In the genomic region with DNA sequence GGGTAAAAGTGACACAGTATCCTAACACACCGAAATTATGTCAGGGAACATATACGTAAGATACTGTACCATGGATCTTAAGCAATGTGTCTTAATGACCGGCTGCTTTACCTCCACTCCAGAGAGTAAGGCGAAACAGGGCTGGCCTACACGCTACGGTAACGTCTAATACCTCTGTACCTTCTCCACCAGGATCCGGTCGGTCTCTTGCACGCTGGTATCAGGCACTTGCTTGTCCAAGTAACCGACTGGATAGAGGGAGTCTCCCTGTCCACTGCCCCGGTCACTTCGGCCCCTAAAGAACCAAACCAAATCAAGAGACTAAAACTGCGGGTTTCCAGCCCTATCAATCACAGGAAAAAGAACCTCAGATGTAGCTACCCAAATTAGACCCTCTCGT, we compare ENCODE assay signal across 7 mouse cellular contexts. TPM values are rescaled to one million over a fixed set of nuclear protein-coding genes. Genes with fewer than 3 reads are reported as not detected.
DNase-seq lines count a peak whose midpoint lies in the region; ATAC-seq and TF ChIP-seq lines count a peak whose summit lies in the region.

No protein-coding gene starts in this region.

- peaks cover 8% of the 10 kb centered on the region; the same call in 1 of the 2 replicates for H3K4me1 ChIP-seq in lung, postnatal 0 days (ENCODE audit: insufficient read depth, low read depth, low read length)
- H3K4me1 ChIP-seq in heart, embryonic 14.5 days (ENCODE audit: control insufficient read depth in 2 of 2, insufficient read depth in 2 of 2, low read length in 2 of 2) = peaks cover 0 to 8% of the 10 kb centered on the region in 2 experiments; a peak in 2 of 4 replicates
- peaks cover 23% of the 10 kb centered on the region for H3K4me1 ChIP-seq in liver, embryonic 12.5 days
- H3K4me1 ChIP-seq in stomach, embryonic 15.5 days = no peaks in the 10 kb centered on the region; the same call in 1 of the 2 replicates

- no peak for DNase-seq in lung, postnatal 0 days (ENCODE audit: low spot score)
- no peak for DNase-seq in lung, postnatal 25 days (ENCODE audit: low spot score)
- peak; percentile 19 for DNase-seq in cerebellum, adult 9-11 months
- no peak for DNase-seq in adrenal gland, adult 2 months

- no peaks in the 10 kb centered on the region for H3K9me3 ChIP-seq in lung, postnatal 0 days (ENCODE audit: low read length)
- H3K9me3 ChIP-seq in heart, embryonic 14.5 days (ENCODE audit: control insufficient read depth, low read length) = no peaks in the 10 kb centered on the region
- no peaks in the 10 kb centered on the region for H3K9me3 ChIP-seq in liver, embryonic 12.5 days (replicated peaks)
- H3K9me3 ChIP-seq in stomach, embryonic 15.5 days = no peaks in the 10 kb centered on the region

- peak overlapping the region; percentile 57 for H3K27ac ChIP-seq in lung, postnatal 0 days (ENCODE audit: low read length)
- peak overlapping the region in 1 of 2 experiments; percentile 82; a peak in 1 of 4 replicates for H3K27ac ChIP-seq in heart, embryonic 14.5 days (replicated peaks in 1 of 2; ENCODE audit: control insufficient read depth in 1 of 2, insufficient read depth in 1 of 2, low read depth in 2 of 2, low read length in 2 of 2)
- H3K27ac ChIP-seq in liver, embryonic 12.5 days = peak overlapping the region; percentile 88; the same call in 1 of the 2 replicates
- no peak overlapping the region for H3K27ac ChIP-seq in stomach, embryonic 15.5 days

- TF ChIP-seq EP300 in lung, postnatal 0 days (IDR thresholded peaks at IDR 0.05) = no peak

- no peaks in the 10 kb centered on the region for H3K27me3 ChIP-seq in lung, postnatal 0 days (replicated peaks; ENCODE audit: insufficient read depth, low read length)
- H3K27me3 ChIP-seq in heart, embryonic 14.5 days (ENCODE audit: control insufficient read depth, insufficient read depth, low read length) = no peaks in the 10 kb centered on the region
- no peaks in the 10 kb centered on the region for H3K27me3 ChIP-seq in liver, embryonic 12.5 days (replicated peaks)
- no peaks in the 10 kb centered on the region for H3K27me3 ChIP-seq in stomach, embryonic 15.5 days (replicated peaks)

- ATAC-seq in lung, postnatal 0 days = peak; percentile 15; the same call in 1 of the 2 replicates
- 0 out of 2 replicates have a peak, but pooled peaks have one; percentile 35 for ATAC-seq in heart, embryonic 14.5 days (ENCODE audit: insufficient number of reproducible peaks, insufficient read depth, low FRiP score, low read depth)
- peak; percentile 63 for ATAC-seq in liver, embryonic 12.5 days
- ATAC-seq in stomach, embryonic 15.5 days (ENCODE audit: insufficient read depth, low FRiP score, low read depth) = peak; percentile 19; the same call in 1 of the 2 replicates

- H3K4me2 ChIP-seq in lung, postnatal 0 days (replicated peaks; ENCODE audit: low read depth, low read length) = peak overlapping the region; percentile 85
- H3K4me2 ChIP-seq in heart, embryonic 14.5 days (ENCODE audit: low read length) = peak overlapping the region; percentile 87
- H3K4me2 ChIP-seq in liver, embryonic 12.5 days = peak overlapping the region; percentile 88
- peak overlapping the region; percentile 71 for H3K4me2 ChIP-seq in stomach, embryonic 15.5 days

- peak overlapping the region; percentile 60 for H3K4me3 ChIP-seq in lung, postnatal 0 days (ENCODE audit: low read depth, low read length)
- peak overlapping the region; percentile 78 to 89 for H3K4me3 ChIP-seq in heart, embryonic 14.5 days (ENCODE audit: control insufficient read depth in 1 of 2, insufficient read depth in 1 of 2, low read depth in 1 of 2, low read length in 2 of 2)
- peak overlapping the region; percentile 94 for H3K4me3 ChIP-seq in liver, embryonic 12.5 days
- H3K4me3 ChIP-seq in stomach, embryonic 15.5 days (replicated peaks) = peak overlapping the region; percentile 99

- WGBS in lung, postnatal 0 days = 14% methylated on average over 15 of the region's 15 CpGs
- 17% methylated on average over 15 of the region's 15 CpGs for WGBS in heart, embryonic 14.5 days
- WGBS in liver, embryonic 12.5 days (ENCODE audit: insufficient replicate concordance) = 15% methylated on average over 15 of the region's 15 CpGs
- WGBS in stomach, embryonic 15.5 days = 16% methylated on average over 15 of the region's 15 CpGs

- peaks cover 12% of the 10 kb centered on the region for H3K36me3 ChIP-seq in lung, postnatal 0 days (ENCODE audit: insufficient read depth, low read length)
- peaks cover 31% of the 10 kb centered on the region for H3K36me3 ChIP-seq in heart, embryonic 14.5 days (ENCODE audit: control insufficient read depth, insufficient read depth, low read length)
- peaks cover 29% of the 10 kb centered on the region for H3K36me3 ChIP-seq in liver, embryonic 12.5 days
- peaks cover 9% of the 10 kb centered on the region for H3K36me3 ChIP-seq in stomach, embryonic 15.5 days

- H3K9ac ChIP-seq in lung, postnatal 0 days (replicated peaks; ENCODE audit: low read depth) = peak overlapping the region; percentile 70
- peak overlapping the region; percentile 91 for H3K9ac ChIP-seq in heart, embryonic 14.5 days (ENCODE audit: low read length)
- H3K9ac ChIP-seq in liver, embryonic 12.5 days = peak overlapping the region; percentile 85
- H3K9ac ChIP-seq in stomach, embryonic 15.5 days = peak overlapping the region; percentile 85

- no peak for TF ChIP-seq CTCF in lung, postnatal 0 days (IDR thresholded peaks at IDR 0.05)

RNA-seq across cellular contexts. Expression of gene Emc4, which starts 0.6 kb away (rescaled TPM):
- polyA plus RNA-seq in lung, postnatal 0 days (2015; fragmentation: Nextera tagmentation; extraction: Ambion mirVana) = 120 and 138 TPM in 2 replicates
- 99.2 and 107 TPM in 2 replicates for polyA plus RNA-seq in heart, embryonic 14.5 days (2014; fragmentation: Nextera tagmentation; extraction: Ambion mirVana)
- 50.6 and 53.4 TPM in 2 replicates for polyA plus RNA-seq in liver, embryonic 12.5 days (2016; fragmentation: Nextera tagmentation; extraction: Ambion mirVana)
- polyA plus RNA-seq in stomach, embryonic 15.5 days (2015; fragmentation: Nextera tagmentation; extraction: Ambion mirVana) = 101 and 107 TPM in 2 replicates
- 10 to 100 TPM; 86.4 to 98.8 TPM for total RNA-seq in adrenal gland, adult 2 months (2021)
- polyA plus RNA-seq in adrenal gland, adult 2 months (2012; rRNA removed) = 71.4 and 74.1 TPM in 2 replicates

RNA-seq across cellular contexts. Expression of gene Katnbl1, which starts 11.8 kb away (rescaled TPM):
- polyA plus RNA-seq in lung, postnatal 0 days (2015; fragmentation: Nextera tagmentation; extraction: Ambion mirVana) = 22.3 and 24.4 TPM in 2 replicates
- polyA plus RNA-seq in heart, embryonic 14.5 days (2014; fragmentation: Nextera tagmentation; extraction: Ambion mirVana) = 22.4 and 24.1 TPM in 2 replicates
- polyA plus RNA-seq in liver, embryonic 12.5 days (2016; fragmentation: Nextera tagmentation; extraction: Ambion mirVana) = 25.9 and 29.1 TPM in 2 replicates
- 39.2 and 41.0 TPM in 2 replicates for polyA plus RNA-seq in stomach, embryonic 15.5 days (2015; fragmentation: Nextera tagmentation; extraction: Ambion mirVana)
- 10 to 100 TPM; 10.4 to 10.5 TPM for total RNA-seq in adrenal gland, adult 2 months (2021)
- polyA plus RNA-seq in adrenal gland, adult 2 months (2012; rRNA removed) = 0.30 and 0.35 TPM in 2 replicates

Comparison
In these comparisons a context has a peak if more than half of its experiments do, and no peak if none do; other contexts are left out.
1. RNA of gene Katnbl1, which starts 11.8 kb away (polyA plus RNA-seq): 39.2 to 41.0 TPM in stomach, embryonic 15.5 days, 25.9 to 29.1 TPM in liver, embryonic 12.5 days, 22.4 to 24.1 TPM in heart, embryonic 14.5 days and 22.3 to 24.4 TPM in lung, postnatal 0 days; 0.30 to 0.35 TPM in adrenal gland, adult 2 months; every median in the first group is over 10 times any median in the second.
2. Peak in every context shown above with its lines, with median percentiles within 50 percentile points of each other: ATAC-seq, H3K4me2 ChIP-seq, H3K4me3 ChIP-seq and H3K9ac ChIP-seq.